Mouse (Mus musculus) olfactory bulb, adult 2 months (tissue): ENCODE data around the gene Cntnap5a.
"Not testable (repeated sequence)": the region's sequence is repeated elsewhere in the genome, so short reads cannot be mapped to it uniquely, and the experiment has no call there.

Source experiments
- CTCF ChIP-seq: fragments of 200-500 bp; IDR thresholded peaks from 2 replicates; pipeline ENCODE4 v1.5.1; 2012; ENCODE audit warnings: low read depth, mild to moderate bottlenecking, low read length, moderate library complexity; ENCODE audit not compliant: insufficient read depth
- POLR2A ChIP-seq: fragments of 200-500 bp; IDR thresholded peaks from 2 replicates; pipeline ENCODE4 v1.6.1; 2012; ENCODE audit warnings: mild to moderate bottlenecking, low read depth, low read length, moderate library complexity; ENCODE audit not compliant: insufficient read depth

- TF ChIP-seq CTCF, POLR2A: not testable (repeated sequence)
These were observed 503.6 kb downstream of the Cntnap5a start for GRCm38 (mm10) chr1:116188142-116188541.
